Mouse (Mus musculus) erythroblast, embryonic 14.5 days (primary cell): ENCODE data around the gene Sox6.

Source experiments
- GATA1 ChIP-seq: IDR thresholded peaks from 2 replicates; pipeline ENCODE4 v1.6.1; 2012; ENCODE audit warnings: low read length, inconsistent platforms, mixed read lengths
- TAL1 ChIP-seq: IDR thresholded peaks from 3 replicates; pipeline ENCODE4 v1.6.1; 2012; ENCODE audit warnings: low read length, inconsistent platforms, mixed read lengths

DNA sequence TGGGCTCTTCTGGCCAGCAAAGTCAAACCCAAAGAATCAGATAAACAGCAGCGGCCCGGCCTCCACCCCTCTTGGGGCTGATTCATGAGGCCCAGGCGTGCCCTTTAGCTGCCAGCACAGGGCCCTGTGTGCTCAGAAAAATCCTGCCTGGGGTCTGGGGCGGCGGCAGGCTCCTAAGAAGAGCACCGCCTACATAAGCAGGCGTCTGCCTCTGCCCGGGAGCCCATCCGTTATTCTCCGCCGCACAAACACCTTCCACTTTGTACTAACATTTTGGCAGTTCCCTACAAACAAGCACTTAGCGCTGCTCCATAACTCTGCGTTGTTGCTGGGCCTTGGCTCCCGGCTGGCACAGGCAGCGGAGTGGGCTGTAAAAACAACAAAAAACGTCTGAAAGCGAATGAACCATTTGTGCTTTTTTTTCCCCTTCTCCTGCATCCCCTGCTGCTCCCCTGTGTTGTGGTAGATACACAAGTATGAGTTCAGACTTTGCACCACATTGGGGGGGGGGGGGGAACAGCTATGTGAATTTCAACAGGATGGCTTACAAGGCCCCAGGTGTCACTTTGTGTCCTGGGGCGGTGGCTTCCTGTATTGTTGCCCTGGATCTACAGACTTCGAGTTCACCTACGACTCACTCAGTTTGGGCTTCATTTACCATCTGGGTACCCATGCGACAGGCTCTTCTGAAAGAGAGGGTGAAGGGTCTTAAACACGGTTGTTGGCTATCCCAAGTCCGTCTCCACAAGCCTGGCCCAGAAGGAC lies 588.0 kb downstream of the Sox6 start:
- TF ChIP-seq TAL1 (no peak), GATA1 (no peak)
